Mouse (Mus musculus): ENCODE data around the gene Rnase4. TPM values are rescaled to one million over a fixed set of nuclear protein-coding genes. Genes with fewer than 3 reads are reported as not detected.

The Rnase4 gene
- total RNA-seq, 2 experiments from 2014 or later: 15.0 to 18.0 TPM

DNA sequence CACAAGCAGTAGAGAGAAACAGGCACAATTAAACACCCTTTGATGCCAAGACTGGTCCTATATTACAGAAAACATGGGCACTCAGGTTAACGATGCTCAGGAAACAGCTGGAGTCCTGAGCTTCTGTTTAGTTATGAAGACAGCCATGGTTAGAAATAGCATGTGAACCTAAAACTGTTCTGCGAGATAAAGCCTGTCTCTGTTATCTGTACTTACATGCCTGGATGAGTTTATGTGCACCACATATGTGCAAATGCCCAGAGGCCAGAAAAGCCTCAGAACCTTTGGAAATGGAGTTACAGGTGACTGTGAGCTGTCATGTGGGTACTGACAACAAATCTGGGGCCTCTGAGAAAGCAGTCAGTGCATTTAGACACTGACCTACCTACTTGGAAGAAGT lies 53.1 kb downstream of the Rnase4 start:
- Histone ChIP-seq H3K4me3 (no peak overlapping the region), H3K27ac (peak overlapping the region; percentile 73)
- no peak for DNase-seq (ENCODE audit: low spot score in 2 of 2)
- TF ChIP-seq CTCF (conservative IDR thresholded peaks at IDR 0.05): no peak

DNA sequence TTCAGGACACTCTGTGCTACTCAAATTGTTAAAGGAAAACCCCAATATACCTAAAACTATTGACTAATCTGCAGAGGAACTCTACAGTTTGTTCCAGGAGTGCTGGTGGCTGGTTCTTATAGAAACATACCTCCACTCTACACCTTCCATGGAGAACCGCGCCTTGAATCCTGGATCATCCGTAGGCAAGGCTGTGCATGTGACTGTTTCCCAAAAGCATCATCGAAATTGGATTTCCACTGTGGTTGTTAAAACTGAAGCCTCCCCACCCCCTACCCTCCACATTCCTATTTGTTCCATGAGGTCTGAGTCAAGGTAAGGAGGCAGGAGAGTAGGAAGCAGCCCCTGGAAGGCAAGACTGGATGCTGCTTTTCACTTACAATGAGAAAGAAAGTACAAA lies 53.6 kb downstream of the Rnase4 start:
- no peak for TF ChIP-seq CTCF (conservative IDR thresholded peaks at IDR 0.05)

DNA sequence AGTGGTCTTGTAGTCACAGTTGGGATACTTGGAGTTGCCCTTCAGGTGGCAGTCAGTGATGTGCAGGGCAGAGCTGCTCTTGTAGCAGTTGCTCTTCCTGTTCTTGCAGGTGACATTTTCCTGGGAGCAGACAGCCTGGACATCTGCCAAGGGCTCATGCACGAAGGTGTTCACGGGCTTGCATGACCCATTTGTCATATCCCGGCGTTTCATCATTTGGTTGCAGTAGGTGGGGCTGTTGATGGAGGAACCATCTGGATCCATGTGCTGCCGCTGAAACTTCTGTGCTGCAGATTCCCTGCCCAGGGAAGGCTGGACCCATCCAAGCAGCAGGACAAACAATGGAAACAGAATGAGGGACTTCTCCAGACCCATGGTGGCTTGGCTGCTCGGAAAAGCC lies 54.6 kb downstream of the Rnase4 start:
- H3K27ac ChIP-seq: no peak overlapping the region
- no peak for TF ChIP-seq CTCF (conservative IDR thresholded peaks at IDR 0.05)
- no peak overlapping the region for H3K4me3 ChIP-seq
- no peak for DNase-seq (ENCODE audit: low spot score in 2 of 2)

More for the DNA sequence above, 53.6 kb downstream of the Rnase4 start:
- Histone ChIP-seq H3K4me3 (no peak overlapping the region), H3K27ac (peak overlapping the region; percentile 73; the same call in 1 of the 2 replicates)
- no peak for DNase-seq (ENCODE audit: low spot score in 2 of 2)

DNA sequence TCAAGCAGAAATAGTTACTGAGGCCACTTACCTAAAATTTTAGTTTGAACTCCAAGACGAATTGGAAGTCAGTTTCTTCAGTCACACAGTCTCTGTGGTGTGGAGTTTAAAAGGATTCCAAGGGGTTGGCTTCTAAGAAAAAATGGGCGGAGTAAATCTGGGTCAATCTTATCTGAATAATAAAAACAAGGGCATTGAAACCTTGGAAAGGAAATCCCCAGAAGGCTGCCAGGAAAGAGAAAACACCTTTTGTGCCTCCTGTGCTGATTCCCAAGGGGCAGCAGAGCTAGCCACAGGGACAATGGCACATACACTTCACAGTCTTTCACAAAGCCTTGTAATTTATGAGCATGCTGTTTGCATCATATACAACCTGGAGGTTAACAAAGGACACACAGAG lies 55.8 kb downstream of the Rnase4 start, which contains the start of gene Rnase1:
TSS of gene Rnase1 (minus strand) at position 101 of the 400 bp plus-strand sequence.
- Histone ChIP-seq H3K4me3 (no peak within 1 kb of the TSS), H3K27ac (peak within 1 kb of the TSS; percentile 55; the same call in 1 of the 2 replicates)
- no peak for TF ChIP-seq CTCF (conservative IDR thresholded peaks at IDR 0.05)
- DNase-seq (ENCODE audit: low spot score in 2 of 2): no peak

DNA sequence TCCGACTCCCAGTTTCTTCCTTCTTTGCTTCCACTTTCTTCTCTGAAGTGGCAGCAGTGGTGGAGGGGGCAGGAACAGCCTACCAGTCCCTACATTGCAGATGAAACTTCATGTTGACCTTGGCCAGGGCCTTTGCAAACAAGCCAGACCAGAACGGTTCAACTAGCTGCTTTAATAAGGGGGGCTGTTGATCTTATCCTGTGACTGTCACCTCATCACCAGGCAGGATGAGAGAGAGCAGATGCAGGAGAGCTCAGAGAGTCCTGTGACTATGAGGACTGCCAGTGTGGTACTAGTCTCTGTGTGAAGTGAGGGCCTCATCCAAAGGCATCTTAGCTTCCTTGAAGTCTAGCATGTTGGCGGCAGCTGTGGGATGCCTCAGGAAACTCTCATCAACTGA lies 57.1 kb downstream of the Rnase4 start:
- no peak for DNase-seq (ENCODE audit: low spot score in 2 of 2)
- TF ChIP-seq CTCF (conservative IDR thresholded peaks at IDR 0.05): no peak
- Histone ChIP-seq H3K4me3 (no peak overlapping the region), H3K27ac (no peak overlapping the region)

DNA sequence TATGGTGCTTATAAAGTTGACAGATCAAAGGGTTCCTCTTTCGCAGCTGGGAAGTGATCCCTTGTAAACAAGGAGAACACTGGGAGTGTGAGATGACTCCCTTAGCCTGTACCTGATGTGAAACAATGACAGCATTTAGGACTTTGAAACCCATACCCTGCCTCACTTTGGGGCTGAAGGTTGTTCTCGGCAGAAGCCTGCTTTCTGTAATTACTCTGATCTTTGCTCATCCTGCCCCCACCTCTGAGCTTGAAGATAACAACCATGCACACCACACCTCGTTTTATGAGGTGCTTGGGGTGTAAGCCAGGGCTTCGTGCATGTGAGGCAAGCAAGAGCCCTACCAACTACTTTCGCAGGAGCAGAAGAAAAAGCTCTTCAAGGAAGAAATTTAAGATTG lies 58.3 kb downstream of the Rnase4 start:
- Histone ChIP-seq H3K27ac (no peak overlapping the region), H3K4me3 (no peak overlapping the region)
- TF ChIP-seq CTCF (conservative IDR thresholded peaks at IDR 0.05): no peak
- no peak for DNase-seq (ENCODE audit: low spot score in 2 of 2)

DNA sequence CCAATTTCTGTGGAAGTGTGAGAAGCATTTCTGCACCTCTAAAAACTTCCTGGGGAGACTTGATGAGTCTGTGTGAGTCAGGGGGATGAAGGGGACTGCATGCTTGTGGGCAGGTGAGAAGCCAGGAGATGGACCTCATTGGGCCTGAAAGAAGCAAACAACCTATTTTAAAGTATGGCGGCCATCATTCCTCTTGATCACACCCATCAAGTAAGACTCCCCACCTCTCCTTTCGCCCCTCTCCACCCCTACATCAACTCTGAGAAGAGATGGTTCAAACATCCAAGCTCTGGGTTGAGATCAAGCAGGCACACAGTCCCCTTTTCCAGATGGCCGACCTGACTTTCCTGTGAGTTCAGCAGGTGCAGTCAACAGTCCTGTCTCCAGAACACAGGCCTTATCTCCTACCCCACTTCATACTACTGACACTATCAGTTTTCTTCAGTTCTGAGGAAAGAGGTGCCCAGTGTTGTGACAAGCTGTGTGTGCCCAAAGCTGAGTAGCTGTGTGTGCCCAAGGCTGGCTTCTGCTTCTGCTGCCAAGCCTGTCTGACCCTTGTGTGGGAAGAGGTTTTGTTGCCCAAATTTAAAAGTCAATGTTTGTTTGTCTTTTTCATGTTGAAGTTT lies 59.4 kb downstream of the Rnase4 start:
- no peak for TF ChIP-seq CTCF (conservative IDR thresholded peaks at IDR 0.05)
- H3K27ac ChIP-seq: no peak overlapping the region
- H3K4me3 ChIP-seq: no peak overlapping the region
- DNase-seq (ENCODE audit: low spot score in 2 of 2): no peak

DNA sequence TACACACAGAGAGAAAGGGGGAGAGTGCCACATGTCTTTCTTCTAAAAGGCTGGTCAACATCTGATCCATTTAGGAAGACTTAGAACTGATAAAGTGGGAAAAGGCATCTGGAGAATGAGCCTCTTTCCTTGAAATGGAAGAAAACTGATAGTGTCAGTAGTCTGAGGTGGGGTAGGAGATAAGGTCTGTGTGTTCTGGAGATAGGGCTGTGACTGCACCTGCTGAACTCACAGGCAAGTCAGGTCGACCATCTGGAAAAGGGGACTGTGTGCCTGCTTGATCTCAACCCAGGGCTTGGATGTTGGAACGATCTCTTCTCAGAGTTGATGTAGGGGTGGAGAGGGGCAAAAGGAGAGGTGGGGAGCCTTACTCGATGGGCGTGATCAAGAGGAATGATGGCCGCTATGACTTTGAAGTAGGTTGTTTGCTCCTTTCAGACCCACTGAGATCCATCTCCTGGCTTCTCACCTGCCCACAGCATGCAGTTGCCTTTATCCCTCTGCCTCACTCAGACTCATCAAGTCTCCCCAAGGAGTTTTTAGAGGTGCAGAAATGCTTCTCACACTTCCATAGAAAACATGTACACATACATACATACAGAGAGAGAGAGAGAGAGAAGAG lies 61.5 kb downstream of the Rnase4 start:
- H3K27ac ChIP-seq: no peak overlapping the region
- no peak for DNase-seq (ENCODE audit: low spot score in 2 of 2)
- no peak for TF ChIP-seq CTCF (conservative IDR thresholded peaks at IDR 0.05)
- H3K4me3 ChIP-seq: no peak overlapping the region

Other genes starting within 250 kb of the Rnase4 start
- 1 to 10 TPM; 2.4 to 3.2 TPM for gene Tep1, start 220.5 kb upstream of the Rnase4 start, total RNA-seq (2021)
- gene Klhl33, start 193.6 kb upstream of the Rnase4 start, total RNA-seq (2021): 1 to 10 TPM; 5.4 to 5.9 TPM
- 10 to 100 TPM; 35.0 to 36.0 TPM for gene Osgep, start 166.2 kb upstream of the Rnase4 start, total RNA-seq (2021)
- gene Apex1, start 166.1 kb upstream of the Rnase4 start, total RNA-seq (2021): 10 to 100 TPM; 70.3 to 73.4 TPM
- gene Pip4p1, start 160.2 kb upstream of the Rnase4 start, total RNA-seq (2021): 10 to 100 TPM; 92.9 to 95.6 TPM
- gene Pnp, start 160.0 kb upstream of the Rnase4 start, total RNA-seq (2021): 10 to 100 TPM; 14.0 to 17.1 TPM
- 10 to 100 TPM in 1 of 2 experiments, 1 to 10 TPM in 1; 5.2 to 12.0 TPM for gene Gm49342, start 146.6 kb upstream of the Rnase4 start, total RNA-seq (2021)
- 1 to 10 TPM in 1 of 2 experiments, under 1 TPM in 1; 0.83 to 1.1 TPM for gene Pnp2, start 135.1 kb upstream of the Rnase4 start, total RNA-seq (2021)
- gene Rnase10, start 83.3 kb upstream of the Rnase4 start, total RNA-seq (2021): not detected
- gene Rnase9, start 49.2 kb upstream of the Rnase4 start, total RNA-seq (2021): not detected
- gene Rnase11, start 40.9 kb upstream of the Rnase4 start, total RNA-seq (2021): not detected
- not detected for gene Rnase12, start 33.4 kb upstream of the Rnase4 start, total RNA-seq (2021)
- not detected for gene Olfr750, start 16.6 kb upstream of the Rnase4 start, total RNA-seq (2021)
- gene Ang, start 73 bp downstream of the Rnase4 start, total RNA-seq (2021): 1 to 10 TPM; 3.5 to 4.8 TPM
- gene Eddm3b, start 23.3 kb downstream of the Rnase4 start, total RNA-seq (2021): not detected
- not detected for gene Rnase6, start 32.8 kb downstream of the Rnase4 start, total RNA-seq (2021)
- gene Rnase1, start 55.7 kb downstream of the Rnase4 start, total RNA-seq (2021): 1 to 10 TPM; 3.4 to 4.8 TPM
- under 1 TPM in 1 of 2 experiments, not detected in 1; 0.51 TPM for gene Rnase2b, start 71.2 kb downstream of the Rnase4 start, total RNA-seq (2021)
- gene Ang2, start 108.1 kb downstream of the Rnase4 start, total RNA-seq (2021): not detected
- gene Ear14, start 112.3 kb downstream of the Rnase4 start, total RNA-seq (2021): not detected
- gene Rnase2a, start 165.0 kb downstream of the Rnase4 start, total RNA-seq (2021): not detected